Mouse (Mus musculus) spleen, embryonic (tissue): Measurements from ENCODE around the gene Pwwp2a.

Experiments used
- CTCF ChIA-PET: fragments of 350-600 bp; sonication (Branson Sonifier 250); formaldehyde crosslinking; loops from one replicate; lab custom pipeline; 2022; lab: Charles Lee

Gene Pwwp2a

GRCm38 (mm10) chr11:43723411-43723810 lies 41.6 kb downstream of the Pwwp2a start:
- CTCF ChIA-PET: no interaction called here

GRCm38 (mm10) chr11:43727796-43728195 lies 46.0 kb downstream of the Pwwp2a start:
- CTCF ChIA-PET: no interaction called here

- CTCF ChIA-PET: no interaction called here
Measured at GRCm38 (mm10) chr11:43728737-43729301, 47.0 kb downstream of the Pwwp2a start.

GRCm38 (mm10) chr11:43747233-43748226 lies 65.7 kb downstream of the Pwwp2a start, which contains the start of gene Ttc1:
Gene Ttc1 (minus strand): TSS chr11:43748008.
- CTCF ChIA-PET: no interaction called here

- CTCF ChIA-PET: no interaction called here
Measured at GRCm38 (mm10) chr11:43751542-43751941, 69.7 kb downstream of the Pwwp2a start.

- CTCF ChIA-PET: no interaction called here
Measured at GRCm38 (mm10) chr11:43754568-43754967, 72.8 kb downstream of the Pwwp2a start.

GRCm38 (mm10) chr11:43755411-43755810 lies 73.6 kb downstream of the Pwwp2a start:
- CTCF ChIA-PET: no interaction called here

- CTCF ChIA-PET: no interaction called here
Measured at GRCm38 (mm10) chr11:43758436-43758835, 76.6 kb downstream of the Pwwp2a start.

GRCm38 (mm10) chr11:43766922-43767648 lies 85.3 kb downstream of the Pwwp2a start:
- CTCF ChIA-PET: interaction anchor here (0.6 kb wide), 1 partner anchor 231 kb away, joined by 4 read pairs; no protein-coding TSS in a partner anchor

GRCm38 (mm10) chr11:43767749-43768148 lies 86.0 kb downstream of the Pwwp2a start:
- CTCF ChIA-PET: interaction anchor here (0.6 kb wide), 1 partner anchor 232 kb away, joined by 4 read pairs; no protein-coding TSS in a partner anchor

GRCm38 (mm10) chr11:43770110-43770509 lies 88.3 kb downstream of the Pwwp2a start:
- CTCF ChIA-PET: no interaction called here
